Mouse (Mus musculus) E14TG2a.4 (cell line): ENCODE data around the gene Filip1l.

Experiments used
- CTCF ChIP-seq: conservative IDR thresholded peaks from 2 replicates; pipeline ENCODE4 v1.5.1; 2014; ENCODE audit warnings: low read length
- NANOG ChIP-seq: IDR thresholded peaks from 2 replicates; pipeline ENCODE4 v1.6.1; 2014; ENCODE audit warnings: borderline replicate concordance, low read length, mixed read lengths
- POU5F1 ChIP-seq: IDR thresholded peaks from 2 replicates; pipeline ENCODE4 v1.6.1; 2014; ENCODE audit warnings: low read length, borderline replicate concordance

- TF ChIP-seq CTCF (no peak), POU5F1 (no peak), NANOG (no peak)
Measured at GRCm38 (mm10) chr16:57378631-57379330, 25.9 kb downstream of the Filip1l start.
